Mouse (Mus musculus) left cerebral cortex, postnatal 36 days (tissue): ENCODE data around the gene Svs5. TPM values are rescaled to one million over a fixed set of nuclear protein-coding genes. Genes with fewer than 3 reads are reported as not detected.

Experiments used
- DNase-seq, 2 experiments: peaks; one replicate each; pipeline ENCODE4 v3.0.0; 2021 to 2022; ENCODE audit warnings: low spot score in 2 of 2, mixed read lengths in 1 of 2
- intact Hi-C: fragments of 180-260 bp; cut with DNase I; formaldehyde crosslinking; loops from one replicate; pipeline ENCODE4 v1.15.1; 2025
- microRNA-seq: library from miRNA; unstranded; fragments of <30 nt; microRNA quantifications from one replicate; pipeline ENCODE4 v1.2.0, GENCODE M21; 2022
- total RNA-seq, 2 experiments: library from RNA; stranded (reverse); gene quantifications; 2 replicates each; pipeline ENCODE4 v1.2.3; 2021

Gene Svs5
- total RNA-seq, 2 experiments from 2014 or later, result not detected

DNA sequence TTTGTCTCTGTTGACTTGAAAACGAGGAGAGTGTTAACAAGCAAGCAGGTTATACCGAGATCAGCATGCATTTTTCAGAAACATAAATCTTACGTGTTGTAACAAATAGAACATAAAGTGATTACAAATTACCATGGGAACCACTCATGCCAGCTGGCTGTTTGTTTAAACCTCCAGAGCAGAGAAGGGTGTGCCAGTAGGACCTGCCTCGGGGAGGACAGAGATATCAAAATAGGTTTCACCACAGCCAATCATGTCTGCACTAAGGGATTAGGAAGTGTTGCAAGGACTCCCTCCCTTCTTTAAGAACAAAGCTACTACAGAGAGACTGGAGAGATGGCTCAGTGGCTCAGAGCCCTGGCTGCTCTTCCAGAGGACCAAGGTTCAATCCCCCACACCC is 40.6 kb downstream of the Svs5 start:
- intact Hi-C loops, result no loop called here
- DNase-seq, result no peak

DNA sequence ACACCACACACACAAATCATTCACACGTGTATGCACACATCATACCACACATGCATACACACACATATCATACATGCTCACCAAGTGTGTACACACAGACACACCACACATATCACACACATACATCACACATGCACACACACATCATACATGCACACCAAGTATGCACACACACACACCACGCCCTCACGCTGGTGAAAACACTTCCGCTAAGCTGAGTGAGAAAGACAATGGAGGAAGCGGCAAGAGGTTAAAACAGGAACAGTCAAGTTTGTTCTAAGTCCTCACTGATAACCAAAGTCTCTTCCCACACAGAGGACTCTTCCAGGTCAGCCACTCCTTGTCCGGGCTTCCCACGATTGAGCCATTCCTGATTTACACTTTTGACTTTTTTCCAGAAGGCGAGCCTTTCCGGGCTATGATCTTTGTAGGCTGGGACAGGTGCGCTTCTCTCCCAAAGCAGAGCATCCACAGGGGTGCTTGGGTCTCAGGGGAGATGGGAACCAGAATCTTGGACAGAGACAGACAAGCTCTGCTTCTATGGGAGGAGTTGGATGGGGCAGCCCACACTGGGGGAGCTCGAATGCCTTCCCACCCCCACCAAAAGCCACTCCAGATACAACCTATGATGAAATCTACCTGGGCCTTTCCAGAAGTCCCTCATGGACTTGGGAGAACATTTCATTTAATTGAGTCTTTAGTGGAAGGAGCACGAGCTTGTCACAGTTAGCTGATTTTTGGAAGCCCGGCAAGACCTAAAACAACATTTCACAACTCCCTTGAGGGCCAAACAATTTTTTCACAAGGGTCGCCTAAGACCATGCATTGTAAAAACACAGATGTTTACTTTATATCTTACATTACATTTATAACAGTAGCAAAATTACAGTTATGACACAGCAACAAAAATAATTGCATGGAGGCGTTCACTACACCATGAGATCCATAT is 45.2 kb downstream of the Svs5 start:
- intact Hi-C loops, result no loop called here
- no peak for DNase-seq

DNA sequence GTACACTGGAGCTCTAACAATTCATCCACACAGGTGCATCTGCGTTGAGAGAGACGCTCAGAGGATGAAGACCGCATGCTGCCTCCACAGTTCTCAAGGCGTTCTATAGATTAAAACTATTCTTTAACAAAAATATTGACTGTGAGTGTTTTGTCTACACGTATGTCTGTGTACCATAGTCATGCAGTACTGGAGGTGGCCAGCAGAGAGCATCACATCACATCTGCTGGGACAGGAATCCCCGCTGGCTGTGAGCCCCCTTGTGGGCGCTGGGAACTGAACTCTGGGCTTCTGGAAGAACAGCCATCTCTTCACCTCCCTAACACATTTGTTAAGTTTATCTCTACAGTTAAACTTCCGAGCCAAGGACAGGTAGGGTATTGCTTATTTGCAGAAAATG is 49.2 kb downstream of the Svs5 start:
- no peak for DNase-seq
- intact Hi-C loops, result loop anchor here (10.0 kb wide), 1 partner anchor 197 kb away; the partner anchor contains the start of gene Wfdc5

DNA sequence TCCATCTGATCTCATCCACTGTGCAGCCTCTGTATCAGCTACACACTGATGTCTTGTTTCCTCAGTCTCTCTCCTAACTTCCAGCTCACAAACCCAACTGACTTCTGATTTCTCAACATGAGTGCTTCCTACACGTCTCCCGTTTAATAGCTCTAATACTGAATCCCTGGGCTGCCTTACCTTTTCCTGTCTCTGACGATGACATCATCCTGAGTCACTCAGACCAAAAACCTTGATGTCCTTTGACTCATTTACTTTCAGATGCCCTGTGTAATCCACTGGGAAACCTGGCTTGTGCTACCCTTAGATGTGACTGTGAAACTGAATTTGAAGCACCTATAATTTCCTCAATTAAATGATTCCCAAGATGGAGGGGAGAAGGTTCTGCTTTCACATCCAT is 50.4 kb downstream of the Svs5 start:
- intact Hi-C loops, result loop anchor here (10.0 kb wide), 1 partner anchor 198 kb away; the partner anchor contains the start of gene Wfdc5
- DNase-seq, result no peak

Small RNA genes within 50 kb of the gene (microRNA-seq; reads per million reads assigned to microRNA genes)
- gene Mir7678, result not detected

Other genes starting within 250 kb of the Svs5 start
- gene Kcns1, start 161.6 kb upstream of the Svs5 start, total RNA-seq, result 10 to 100 TPM; 15.7 to 20.3 TPM
- not detected for gene Wfdc5, start 150.0 kb upstream of the Svs5 start, total RNA-seq
- gene Wfdc12, start 142.1 kb upstream of the Svs5 start, total RNA-seq, result not detected
- not detected for gene Wfdc15a, start 132.6 kb upstream of the Svs5 start, total RNA-seq
- not detected for gene Wfdc15b, start 111.1 kb upstream of the Svs5 start, total RNA-seq
- not detected for gene Svs2, start 94.3 kb upstream of the Svs5 start, total RNA-seq
- gene Svs3b, start 76.1 kb upstream of the Svs5 start, total RNA-seq, result not detected
- gene Svs4, start 54.3 kb upstream of the Svs5 start, total RNA-seq, result not detected
- not detected for gene Svs3a, start 43.5 kb upstream of the Svs5 start, total RNA-seq
- gene Svs6, start 16.0 kb upstream of the Svs5 start, total RNA-seq, result not detected
- 1 to 10 TPM; 1.0 to 1.5 TPM for gene Slpi, start 56.4 kb downstream of the Svs5 start, total RNA-seq
- gene Rbpjl, start 70.4 kb downstream of the Svs5 start, total RNA-seq, result under 1 TPM; 0.30 to 0.34 TPM
- 10 to 100 TPM; 11.4 to 13.0 TPM for gene Matn4, start 72.4 kb downstream of the Svs5 start, total RNA-seq
- 10 to 100 TPM; 98.5 TPM for gene Sdc4, start 111.1 kb downstream of the Svs5 start, total RNA-seq
- 10 to 100 TPM; 34.7 to 40.4 TPM for gene Sys1, start 124.2 kb downstream of the Svs5 start, total RNA-seq
- 10 to 100 TPM in 1 of 2 experiments, 1 to 10 TPM in 1; 8.1 to 14.9 TPM for gene Gm20458, start 128.2 kb downstream of the Svs5 start, total RNA-seq
- not detected for gene Trp53tg5, start 141.0 kb downstream of the Svs5 start, total RNA-seq
- gene Dbndd2, start 153.4 kb downstream of the Svs5 start, total RNA-seq, result 100 to 1,000 TPM; 112 to 126 TPM
- 10 to 100 TPM; 88.7 to 98.5 TPM for gene Pigt, start 164.8 kb downstream of the Svs5 start, total RNA-seq
- gene Wfdc2, start 229.7 kb downstream of the Svs5 start, total RNA-seq, result not detected
- not detected for gene Spint3, start 240.7 kb downstream of the Svs5 start, total RNA-seq